Mouse (Mus musculus) embryonic facial prominence, embryonic 11.5 days (tissue): Measurements from ENCODE around the gene C2cd5. TPM values are rescaled to one million over a fixed set of nuclear protein-coding genes. Genes with fewer than 3 reads are reported as not detected.

Source experiments
- ATAC-seq: fragments of 200-750 bp; cut with Nextera tagmentation; replicated peaks from 2 replicates; pipeline ENCODE4 v1.8.0; 2017; ENCODE audit warnings: low read depth; ENCODE audit not compliant: insufficient number of reproducible peaks, low FRiP score, low TSS enrichment
- DNase-seq: peaks from one replicate; pipeline ENCODE4 v3.0.0-alpha.2; 2015; ENCODE audit warnings: low spot score
- H3K27ac ChIP-seq: fragments of 300-500 bp; sonication (generic); replicated peaks from 2 replicates; pipeline ENCODE4 v1.5.1; 2014; ENCODE audit warnings: mild to moderate bottlenecking, low read depth, low read length, control low read depth
- H3K27me3 ChIP-seq: fragments of 300-500 bp; sonication (generic); 2 replicates; pipeline ENCODE4 v1.6.1; 2014; ENCODE audit warnings: mild to moderate bottlenecking, low read length, moderate library complexity, mixed read lengths; ENCODE audit not compliant: control insufficient read depth, insufficient read depth
- H3K36me3 ChIP-seq: fragments of 300-500 bp; sonication (generic); replicated peaks from 2 replicates; pipeline ENCODE4 v1.6.1; 2014; ENCODE audit warnings: low read depth, mild to moderate bottlenecking, low read length, moderate library complexity, mixed read lengths; ENCODE audit not compliant: control insufficient read depth, insufficient read depth
- H3K4me1 ChIP-seq: fragments of 300-500 bp; sonication (generic); 2 replicates; pipeline ENCODE4 v1.6.1; 2014; ENCODE audit warnings: low read length, mixed read lengths; ENCODE audit not compliant: control insufficient read depth, insufficient read depth
- H3K4me2 ChIP-seq: fragments of 300-500 bp; sonication (generic); 2 replicates; pipeline ENCODE4 v1.6.1; 2014; ENCODE audit warnings: low read depth, mild to moderate bottlenecking, control low read depth, low read length, moderate library complexity
- H3K4me3 ChIP-seq: fragments of 300-500 bp; sonication (generic); 2 replicates; pipeline ENCODE4 v1.5.1; 2014; ENCODE audit warnings: low read depth, low read length, control low read depth
- H3K9ac ChIP-seq: fragments of 300-500 bp; sonication (generic); replicated peaks from 2 replicates; pipeline ENCODE4 v1.6.1; 2014; ENCODE audit warnings: mild to moderate bottlenecking, control low read depth, low read length
- H3K9me3 ChIP-seq: fragments of 300-500 bp; sonication (generic); replicated peaks from 2 replicates; pipeline ENCODE4 v1.6.1; 2016; ENCODE audit warnings: mild to moderate bottlenecking, low read length, inconsistent platforms, mixed read lengths; ENCODE audit not compliant: control insufficient read depth
- whole genome bisulfite sequencing: fragments of 180-500 bp; shearing (Covaris S2); extraction: QIAGEN DNeasy Blood & Tissue Kit; methylation state at CpG from one replicate; pipeline ENCODE4 v1.1.7; 2014; 5-methylcytosine and 5-hydroxymethylcytosine counted together
- polyA plus RNA-seq: library from polyadenylated mRNA; unstranded; fragments of >200 nt; fragmentation: Nextera tagmentation; extraction: Ambion mirVana; gene quantifications from 2 replicates; pipeline ENCODE4 v1.2.1, GENCODE M21; 2014

The C2cd5 gene
- polyA plus RNA-seq, 1 experiment from 2014 or later = 22.4 TPM

GRCm38 (mm10) chr6:142979665-142980660 lies 120.0 kb downstream of the C2cd5 start:
- Histone ChIP-seq H3K27ac (no peak overlapping the region), H3K4me3 (no peak overlapping the region), H3K9ac (no peak overlapping the region), H3K4me2 (no peak overlapping the region), H3K36me3 (no peaks in the 10 kb centered on the region), H3K9me3 (no peaks in the 10 kb centered on the region), H3K4me1 (no peaks in the 10 kb centered on the region), H3K27me3 (no peaks in the 10 kb centered on the region)
- WGBS = 38% methylated on average over 6 of the region's 6 CpGs
- DNase-seq = peak; percentile 42
- ATAC-seq = no peak

- no peak overlapping the region for H3K4me3 ChIP-seq
- no peaks in the 10 kb centered on the region for H3K27me3 ChIP-seq
- no peak overlapping the region for H3K9ac ChIP-seq
- H3K9me3 ChIP-seq = no peaks in the 10 kb centered on the region
- H3K4me1 ChIP-seq = no peaks in the 10 kb centered on the region
- H3K4me2 ChIP-seq = no peak overlapping the region
- ATAC-seq (no peak), DNase-seq (no peak)
- WGBS = 54% methylated on average over 1 of the region's 1 CpGs
- no peak overlapping the region for H3K27ac ChIP-seq
- H3K36me3 ChIP-seq = no peaks in the 10 kb centered on the region
Observed at GRCm38 (mm10) chr6:142977221-142977620, 122.7 kb downstream of the C2cd5 start.

DNA sequence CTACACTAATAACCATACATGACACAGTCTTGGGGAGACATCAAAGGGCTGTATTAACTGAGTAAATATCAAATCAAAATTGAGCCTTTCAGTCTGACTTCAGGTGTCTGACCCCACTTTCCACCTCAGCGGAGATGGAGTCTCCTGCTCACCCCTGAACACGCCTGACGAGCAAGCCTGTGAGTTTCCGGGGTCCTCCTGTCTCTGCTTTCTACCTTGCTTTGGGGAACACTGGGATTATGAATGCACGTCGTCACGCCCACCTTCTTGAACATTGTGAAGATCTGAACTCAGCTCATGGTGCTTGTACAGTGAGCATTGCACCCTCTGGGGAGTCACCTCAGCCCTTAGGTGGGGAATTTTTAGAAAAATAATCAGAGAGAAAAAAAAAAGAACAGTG lies 126.7 kb downstream of the C2cd5 start:
- ATAC-seq = no peak
- no peak overlapping the region for H3K4me3 ChIP-seq
- WGBS = 88% methylated on average over 7 of the region's 7 CpGs
- no peaks in the 10 kb centered on the region for H3K9me3 ChIP-seq
- H3K9ac ChIP-seq = no peak overlapping the region
- no peaks in the 10 kb centered on the region for H3K4me1 ChIP-seq
- no peaks in the 10 kb centered on the region for H3K36me3 ChIP-seq
- no peak overlapping the region for H3K4me2 ChIP-seq
- no peak for DNase-seq
- H3K27me3 ChIP-seq = no peaks in the 10 kb centered on the region
- H3K27ac ChIP-seq = no peak overlapping the region

DNA sequence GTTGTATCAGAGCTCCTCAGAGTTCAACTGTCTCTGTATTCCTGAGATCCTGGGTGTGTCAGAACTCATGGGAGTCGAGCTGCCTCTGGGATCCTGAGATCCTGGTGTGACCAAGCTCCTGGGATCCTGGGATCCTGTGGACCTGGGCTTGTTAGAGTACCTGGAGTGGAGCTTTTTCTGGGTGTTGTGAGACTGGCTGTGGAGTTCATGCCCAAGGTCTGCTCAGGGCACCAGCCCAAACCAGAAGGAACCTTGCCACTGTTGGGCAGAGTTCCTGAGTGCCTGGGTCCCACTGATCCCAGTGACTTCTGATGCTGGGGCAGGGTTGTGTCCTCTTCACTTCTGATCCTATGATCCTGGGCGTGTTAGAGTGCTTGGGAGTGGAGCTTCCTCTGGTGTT lies 127.7 kb downstream of the C2cd5 start:
- DNase-seq = no peak

DNA sequence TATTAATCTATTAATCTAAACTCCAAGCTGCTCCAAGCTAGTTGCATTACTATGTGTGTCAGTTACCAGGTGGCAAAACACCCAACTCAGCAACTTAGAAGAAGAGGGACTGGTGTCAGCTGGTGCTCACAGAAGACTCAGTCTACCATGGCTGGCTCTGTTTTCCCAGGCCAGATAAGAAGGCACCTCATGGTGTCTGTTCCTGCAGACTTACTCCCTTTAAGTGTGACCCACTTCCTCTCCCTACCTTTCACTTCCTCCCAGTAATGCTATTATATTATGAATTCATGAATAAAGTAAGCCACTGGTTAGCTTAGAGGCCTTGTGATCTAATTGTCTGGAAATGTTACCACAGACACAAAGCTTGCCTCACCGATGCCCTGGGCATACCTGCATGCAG lies 132.5 kb downstream of the C2cd5 start:
- no peak overlapping the region for H3K27ac ChIP-seq
- WGBS = 91% methylated on average over 1 of the region's 1 CpGs
- ATAC-seq (no peak), DNase-seq (no peak)
- no peaks in the 10 kb centered on the region for H3K4me1 ChIP-seq
- H3K9ac ChIP-seq = no peak overlapping the region
- H3K9me3 ChIP-seq = no peaks in the 10 kb centered on the region
- H3K4me2 ChIP-seq = no peak overlapping the region
- H3K4me3 ChIP-seq = no peak overlapping the region
- no peaks in the 10 kb centered on the region for H3K36me3 ChIP-seq
- no peaks in the 10 kb centered on the region for H3K27me3 ChIP-seq

More for the DNA sequence above, 127.7 kb downstream of the C2cd5 start:
- no peaks in the 10 kb centered on the region for H3K36me3 ChIP-seq
- H3K4me3 ChIP-seq = no peak overlapping the region
- H3K27me3 ChIP-seq = no peaks in the 10 kb centered on the region
- WGBS = 57% methylated on average over 2 of the region's 2 CpGs
- H3K4me1 ChIP-seq = no peaks in the 10 kb centered on the region
- no peak overlapping the region for H3K4me2 ChIP-seq
- H3K9ac ChIP-seq = no peak overlapping the region
- no peak overlapping the region for H3K27ac ChIP-seq
- no peak for ATAC-seq
- no peaks in the 10 kb centered on the region for H3K9me3 ChIP-seq

GRCm38 (mm10) chr6:142964531-142965385 lies 135.2 kb downstream of the C2cd5 start:
- peak; percentile 90 for ATAC-seq
- under 1% methylated on average over 39 of the region's 39 CpGs for WGBS

DNA sequence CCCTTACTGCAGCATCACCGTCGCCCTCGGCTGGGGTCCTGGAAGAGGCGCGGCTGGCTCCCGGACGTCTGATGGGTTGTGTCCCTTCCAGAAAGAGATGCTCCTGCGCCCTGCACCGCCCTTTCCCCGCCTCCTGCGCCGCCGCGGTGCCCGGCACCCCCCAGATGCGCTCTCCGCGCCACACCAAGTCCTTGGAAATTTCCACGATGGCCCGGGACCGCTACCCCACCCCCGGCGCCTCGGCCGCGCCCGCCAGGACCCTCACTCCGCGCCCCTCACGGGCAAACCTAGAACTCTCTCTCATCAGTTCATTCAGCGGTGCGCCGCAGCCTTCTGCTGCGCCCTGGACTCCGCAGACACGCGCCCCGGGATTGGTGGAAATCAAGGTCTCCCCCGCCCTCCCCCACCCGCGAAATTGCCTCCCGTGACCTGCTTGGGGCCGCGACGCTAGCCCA lies 135.8 kb downstream of the C2cd5 start, which contains the start of gene St8sia1:
TSS of gene St8sia1 (minus strand) at position 377 of the 455 bp plus-strand sequence.
- WGBS = under 1% methylated on average over 45 of the region's 45 CpGs
- H3K36me3 ChIP-seq = no peaks in the 10 kb centered on the region
- peak within 1 kb of the TSS; percentile 47; the same call in 1 of the 2 replicates for H3K27ac ChIP-seq
- H3K9me3 ChIP-seq = no peaks in the 10 kb centered on the region
- H3K4me2 ChIP-seq = peak within 1 kb of the TSS; percentile 91
- H3K9ac ChIP-seq = peak within 1 kb of the TSS; percentile 74
- DNase-seq (peak; percentile 62), ATAC-seq (peak; percentile 70)
- H3K4me3 ChIP-seq = peak within 1 kb of the TSS; percentile 64
- no peaks in the 10 kb centered on the region for H3K27me3 ChIP-seq
- H3K4me1 ChIP-seq = no peaks in the 10 kb centered on the region

More at GRCm38 (mm10) chr6:142964531-142965385, 135.2 kb downstream of the C2cd5 start:
- Histone ChIP-seq H3K4me3 (peak overlapping the region; percentile 64), H3K9ac (peak overlapping the region; percentile 74), H3K27me3 (no peaks in the 10 kb centered on the region), H3K36me3 (no peaks in the 10 kb centered on the region), H3K4me1 (no peaks in the 10 kb centered on the region), H3K9me3 (no peaks in the 10 kb centered on the region), H3K4me2 (peak overlapping the region; percentile 91), H3K27ac (peak overlapping the region; percentile 47; the same call in 1 of the 2 replicates)
- peak; percentile 90 for DNase-seq
